Mouse (Mus musculus) liver, adult 2 months (tissue): ENCODE measurements around the gene Arhgap5.

Experiments used
- CTCF ChIP-seq: fragments of 200-500 bp; IDR thresholded peaks from 2 replicates; pipeline ENCODE4 v1.5.1; 2011; ENCODE audit warnings: low read depth, low read length, control low read depth
- POLR2A ChIP-seq: fragments of 200-500 bp; IDR thresholded peaks from 2 replicates; pipeline ENCODE4 v1.6.1; 2011; ENCODE audit warnings: low read length, control low read depth; ENCODE audit not compliant: insufficient read depth; ENCODE audit errors: extremely low read depth

GRCm38 (mm10) chr12:52541294-52541693 lies 37.5 kb downstream of the Arhgap5 start:
- TF ChIP-seq CTCF (no peak), POLR2A (no peak)
